Mouse (Mus musculus) gastrocnemius, postnatal 4 days (tissue): ENCODE measurements around the gene Cbx5. TPM values are rescaled to one million over a fixed set of nuclear protein-coding genes. Genes with fewer than 3 reads are reported as not detected.

Experiments used
- DNase-seq, 2 experiments: peaks; one replicate each; pipeline ENCODE4 v3.0.0; 2021 to 2022; ENCODE audit warnings: low spot score in 2 of 2, mixed read lengths in 2 of 2
- total RNA-seq, 2 experiments: library from RNA; stranded (reverse); gene quantifications; 2 replicates each; pipeline ENCODE4 v1.2.3; 2021

The Cbx5 gene
- total RNA-seq, 2 experiments from 2014 or later: 97.9 to 100 TPM

DNA sequence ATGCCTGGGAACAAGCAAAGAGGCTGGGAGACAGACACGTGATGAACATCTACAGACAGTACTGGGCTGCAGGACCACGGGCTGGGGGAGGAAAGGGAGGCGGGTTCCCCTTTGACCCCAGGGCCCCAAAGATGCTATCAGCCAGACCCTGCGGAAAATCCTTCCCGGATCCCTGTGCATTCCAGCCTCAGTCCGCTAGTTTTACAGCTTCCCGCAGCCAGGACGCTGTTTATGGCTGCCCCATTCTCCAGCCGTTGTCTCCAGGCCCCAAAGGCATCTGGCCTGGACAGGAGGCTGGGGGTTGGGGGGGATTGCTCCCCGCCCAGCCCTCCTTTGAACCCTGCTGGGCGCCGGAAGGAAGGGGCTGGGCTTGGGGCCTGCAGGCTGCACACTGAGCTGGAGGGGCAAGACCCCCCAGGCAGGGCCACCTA lies 62.0 kb downstream of the Cbx5 start:
- DNase-seq: no peak

DNA sequence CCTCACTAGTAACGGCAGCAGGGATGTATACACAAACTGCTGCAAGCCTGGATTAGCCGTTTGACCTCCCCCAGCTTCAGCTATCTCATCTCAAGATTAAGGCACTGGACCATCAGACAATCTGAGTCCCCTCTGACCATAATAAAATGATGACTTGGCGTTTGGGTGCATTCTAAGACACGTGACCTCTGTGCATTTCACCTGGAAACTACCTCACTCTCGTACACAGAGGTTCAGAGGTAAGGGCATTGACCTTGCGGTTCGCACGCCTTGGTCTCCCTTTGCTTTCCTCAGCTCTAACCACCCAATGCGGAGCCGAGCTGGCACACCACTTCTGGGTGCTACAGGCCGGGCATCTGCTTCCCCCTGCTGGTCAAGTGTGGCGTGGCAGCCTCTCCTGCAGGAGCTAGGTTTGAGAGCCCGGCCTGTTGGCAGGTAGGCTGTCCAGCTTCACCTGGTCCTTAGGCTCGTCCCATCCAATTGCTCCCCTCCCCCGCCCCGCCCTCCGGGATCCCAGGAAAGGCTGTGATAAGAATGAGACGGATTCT lies 62.7 kb downstream of the Cbx5 start:
- DNase-seq: peak; percentile 84 to 93

DNA sequence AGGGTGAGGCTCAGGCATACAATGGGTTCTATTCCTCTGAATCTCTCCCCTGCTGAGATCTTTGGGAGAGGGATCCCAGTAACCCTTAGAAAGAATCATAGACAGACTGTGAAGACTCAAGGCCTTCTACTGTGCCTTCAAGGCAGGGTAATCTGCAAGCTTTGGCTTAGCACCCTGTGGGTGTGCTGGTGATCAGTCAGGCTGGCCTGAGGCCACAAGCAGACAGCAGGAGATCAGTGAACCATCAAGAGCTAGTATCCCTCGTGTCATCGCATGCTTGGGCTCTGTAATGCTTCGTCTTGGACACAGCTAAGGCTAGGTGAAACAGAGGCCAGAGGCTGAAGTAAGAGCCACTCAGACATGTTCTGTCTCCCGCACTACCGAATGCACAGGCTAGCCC lies 66.4 kb downstream of the Cbx5 start:
- no peak for DNase-seq

DNA sequence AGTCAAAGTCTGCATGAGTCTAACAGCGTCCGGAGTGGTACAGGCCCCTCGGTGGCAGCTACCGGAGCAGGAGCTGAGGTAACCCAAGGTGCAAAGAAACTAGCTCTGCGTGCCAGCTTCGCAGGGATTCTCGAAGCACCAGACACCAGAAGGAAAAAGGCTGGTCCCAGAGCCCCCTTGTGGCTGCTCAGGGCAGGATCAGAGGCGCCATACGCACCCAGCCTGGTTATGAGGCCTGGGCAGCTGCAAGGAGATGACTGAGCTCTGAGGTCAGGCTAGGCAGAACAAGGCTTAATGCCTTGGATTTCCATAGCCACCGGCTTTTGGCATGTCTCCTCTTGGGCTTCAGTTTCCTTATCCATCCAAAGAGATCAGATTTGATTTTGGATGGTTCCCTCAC lies 67.1 kb downstream of the Cbx5 start:
- DNase-seq: peak; percentile 60 to 76

DNA sequence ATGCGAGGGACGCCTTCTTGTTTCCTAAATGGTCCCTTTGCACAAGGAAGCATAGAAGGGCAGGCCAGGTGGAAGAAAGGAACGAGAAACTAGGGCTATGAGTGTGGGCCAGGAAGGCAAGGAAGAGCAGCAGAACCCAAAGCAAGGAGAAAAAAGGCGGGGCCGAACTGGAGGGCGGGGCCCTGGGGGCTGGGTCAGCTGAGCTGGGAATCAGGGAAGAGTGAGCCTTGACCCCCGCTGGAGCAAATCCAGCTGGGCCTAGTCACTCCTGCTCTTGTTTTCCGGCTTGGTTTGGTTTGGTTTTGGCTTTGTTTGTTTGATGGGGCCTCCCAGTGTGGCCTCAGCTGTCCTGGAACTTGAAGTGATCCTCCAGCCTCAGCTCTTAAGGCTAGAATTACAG lies 68.3 kb downstream of the Cbx5 start:
- peak in 1 of 2 experiments; percentile 50 for DNase-seq

DNA sequence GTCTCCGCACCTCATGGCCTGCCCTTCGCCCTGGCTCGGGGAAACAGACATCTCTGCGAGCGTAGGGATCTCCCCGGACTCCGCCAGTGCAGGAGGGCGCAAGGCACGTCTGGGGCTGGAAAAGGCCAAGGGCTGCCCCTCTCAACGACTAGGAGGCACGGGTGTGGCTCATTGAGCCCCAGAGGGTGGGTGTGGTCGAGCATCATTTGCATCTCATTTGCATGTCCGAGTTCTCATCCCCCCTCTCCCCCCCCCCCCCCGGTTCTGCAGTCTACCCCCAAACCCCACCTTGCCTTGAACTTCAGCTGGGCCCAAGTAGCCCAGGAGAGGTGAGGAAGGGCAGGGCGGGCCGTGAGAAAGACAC lies 69.3 kb downstream of the Cbx5 start:
- DNase-seq: peak in 1 of 2 experiments; percentile 41

DNA sequence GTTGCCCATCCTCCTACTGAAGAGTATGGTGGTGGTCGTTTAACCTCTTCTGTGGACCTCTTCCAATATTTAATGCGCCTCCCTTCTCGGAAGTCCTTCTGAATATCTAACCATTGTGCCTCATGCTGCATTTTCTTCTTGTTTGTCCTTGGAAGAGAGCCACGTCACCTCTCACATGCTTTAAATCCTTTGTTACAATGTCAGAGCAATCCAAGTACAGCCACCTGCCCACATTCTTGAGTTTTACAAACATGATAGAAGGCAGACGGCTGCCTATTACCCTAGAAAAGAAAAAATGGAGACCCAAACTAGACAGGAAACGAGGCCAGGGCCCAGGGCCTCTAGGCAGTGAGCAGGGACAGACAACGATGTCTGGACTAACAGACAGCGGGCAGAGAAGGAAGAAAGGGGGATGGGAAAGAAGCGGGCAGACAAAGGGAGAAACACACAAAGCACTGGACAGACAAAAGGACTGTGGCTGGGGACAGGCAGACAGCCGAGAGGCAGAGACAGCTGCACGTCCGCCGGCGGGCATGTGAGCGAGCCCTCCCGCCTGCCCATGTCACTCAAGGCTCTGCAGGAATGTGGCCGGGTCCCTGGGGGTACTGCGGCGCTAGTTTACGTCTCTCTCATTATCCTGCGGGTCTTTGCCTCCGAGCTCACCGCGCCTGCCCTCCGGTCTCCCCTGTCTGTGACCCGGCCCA lies 69.9 kb downstream of the Cbx5 start:
- peak in 1 of 2 experiments; percentile 69 for DNase-seq

DNA sequence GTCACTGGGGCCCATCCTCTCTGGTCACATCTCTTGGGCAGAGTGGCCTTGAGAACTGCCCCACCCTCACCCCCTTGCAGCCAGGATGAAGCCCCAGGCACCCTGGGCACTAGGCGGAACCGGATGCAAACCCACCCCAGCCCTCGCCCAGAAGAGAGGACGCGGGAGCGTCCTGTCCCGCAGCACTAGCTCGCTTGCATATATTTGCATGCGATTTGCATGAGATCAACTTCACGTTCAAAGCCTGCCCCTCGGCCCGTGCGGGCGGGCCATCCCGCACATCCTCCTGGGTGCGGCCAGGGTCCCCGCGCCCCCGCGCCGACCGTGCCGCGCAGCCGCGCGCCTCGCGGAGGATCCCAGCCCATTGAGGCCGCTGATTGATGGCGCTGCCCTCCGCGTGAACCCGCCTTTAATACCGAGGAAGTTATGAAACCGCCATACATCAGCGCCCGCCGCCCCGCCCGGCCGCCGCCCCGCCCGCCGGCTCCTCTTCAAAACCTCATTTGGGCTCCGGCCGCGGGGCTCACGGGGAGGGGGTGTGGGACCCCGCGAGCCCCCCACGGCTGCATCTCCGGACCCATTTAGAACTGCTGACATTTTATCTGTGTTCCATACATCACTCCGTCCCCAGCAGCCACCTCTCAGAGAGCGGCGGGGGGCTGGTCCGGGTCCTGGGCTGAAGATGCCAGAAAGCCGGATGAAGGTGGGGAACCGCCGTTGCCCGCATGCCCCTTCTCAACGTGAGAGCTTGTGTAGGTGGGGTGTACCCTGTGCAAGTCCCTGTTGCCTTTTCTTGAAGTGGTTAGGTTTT lies 70.6 kb downstream of the Cbx5 start:
- DNase-seq: peak in 1 of 2 experiments; percentile 64

DNA sequence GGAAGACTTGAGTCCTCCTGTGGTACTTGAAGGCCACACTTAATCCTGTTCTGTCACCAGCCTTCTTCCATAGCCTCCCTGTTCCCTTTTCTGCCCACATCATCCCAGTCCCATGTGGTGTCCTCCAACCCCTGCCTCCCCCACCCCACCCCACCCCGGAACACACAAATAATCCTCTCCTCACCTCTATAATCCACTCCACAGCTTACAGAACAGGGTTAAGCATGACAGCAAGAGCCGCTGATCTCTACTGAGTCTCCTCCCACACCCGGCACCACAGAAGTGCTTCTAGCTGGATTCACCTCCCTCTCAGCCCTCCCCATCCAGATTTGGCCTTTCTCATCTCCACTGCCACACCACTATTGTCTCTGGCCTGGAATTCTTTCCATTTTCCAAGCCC lies 71.8 kb downstream of the Cbx5 start:
- no peak for DNase-seq

DNA sequence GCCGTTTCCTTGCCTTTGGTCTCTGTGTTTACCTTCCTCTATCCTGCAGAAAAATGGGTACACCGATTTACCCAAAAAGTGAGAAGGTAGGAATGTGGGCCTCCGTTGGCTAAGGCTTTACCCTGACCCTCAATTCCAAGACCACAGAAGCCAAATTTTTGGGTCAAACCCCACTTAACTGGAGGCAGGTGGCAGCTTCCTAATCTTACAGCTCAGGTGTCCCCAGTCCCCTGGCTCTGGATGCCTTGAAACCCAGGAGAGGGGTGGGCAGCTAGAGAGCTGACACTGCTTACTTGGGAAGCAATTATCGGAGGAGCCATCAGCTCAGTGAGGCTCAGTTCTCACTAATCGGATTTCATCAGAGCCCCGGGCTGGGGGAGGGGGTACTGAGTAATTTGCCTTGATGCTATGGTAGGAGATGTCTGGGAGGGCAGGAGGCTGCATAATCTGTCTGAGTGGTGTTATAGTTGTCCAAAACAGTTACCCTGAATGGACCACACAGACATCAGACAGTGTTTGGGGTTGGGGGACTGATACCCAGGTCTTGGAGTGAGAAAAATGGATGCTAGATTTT lies 72.5 kb downstream of the Cbx5 start, which contains the start of gene Smug1:
TSS of gene Smug1 (minus strand) at position 51 of the 574 bp plus-strand sequence.
- DNase-seq: no peak

DNA sequence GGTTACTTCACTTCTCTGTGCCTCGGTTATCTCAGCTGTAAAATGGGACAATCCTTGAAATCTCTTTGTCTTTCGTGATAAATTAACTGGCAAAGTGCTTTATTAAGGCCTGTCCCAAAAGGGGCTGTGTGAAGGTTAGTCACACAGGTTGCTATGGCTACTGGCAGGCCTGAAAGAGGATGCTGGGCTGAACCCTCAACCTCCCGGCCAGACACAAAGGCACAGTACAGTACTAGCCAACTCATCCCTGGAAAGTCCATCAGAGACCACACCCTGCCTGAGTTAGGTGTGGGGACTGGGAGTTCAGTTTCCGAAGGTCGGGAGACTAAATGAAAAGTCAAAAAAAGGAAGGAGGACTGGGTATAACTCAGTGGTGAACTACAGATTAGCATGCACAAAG lies 73.7 kb downstream of the Cbx5 start:
- no peak for DNase-seq

DNA sequence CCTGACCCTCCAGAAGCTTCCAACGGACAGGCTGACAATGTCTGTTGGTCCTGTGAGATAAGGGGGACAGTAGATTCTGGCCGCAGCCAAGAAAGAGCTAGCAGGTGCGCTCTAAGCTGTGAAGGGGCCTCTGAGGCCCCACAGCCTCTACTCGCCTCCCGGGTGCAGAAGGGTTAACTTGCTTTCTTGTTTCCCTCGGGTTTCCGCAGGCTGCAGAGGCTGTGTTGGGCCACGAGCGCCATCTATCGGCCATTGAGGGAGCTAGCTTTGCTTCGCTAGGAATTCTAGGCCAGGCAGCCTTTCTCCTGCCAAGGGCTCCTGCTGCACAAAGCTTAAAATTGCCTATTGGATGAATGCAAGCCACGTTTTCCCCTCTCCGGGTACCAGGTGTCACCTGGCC lies 74.2 kb downstream of the Cbx5 start:
- peak; percentile 84 to 92 for DNase-seq

DNA sequence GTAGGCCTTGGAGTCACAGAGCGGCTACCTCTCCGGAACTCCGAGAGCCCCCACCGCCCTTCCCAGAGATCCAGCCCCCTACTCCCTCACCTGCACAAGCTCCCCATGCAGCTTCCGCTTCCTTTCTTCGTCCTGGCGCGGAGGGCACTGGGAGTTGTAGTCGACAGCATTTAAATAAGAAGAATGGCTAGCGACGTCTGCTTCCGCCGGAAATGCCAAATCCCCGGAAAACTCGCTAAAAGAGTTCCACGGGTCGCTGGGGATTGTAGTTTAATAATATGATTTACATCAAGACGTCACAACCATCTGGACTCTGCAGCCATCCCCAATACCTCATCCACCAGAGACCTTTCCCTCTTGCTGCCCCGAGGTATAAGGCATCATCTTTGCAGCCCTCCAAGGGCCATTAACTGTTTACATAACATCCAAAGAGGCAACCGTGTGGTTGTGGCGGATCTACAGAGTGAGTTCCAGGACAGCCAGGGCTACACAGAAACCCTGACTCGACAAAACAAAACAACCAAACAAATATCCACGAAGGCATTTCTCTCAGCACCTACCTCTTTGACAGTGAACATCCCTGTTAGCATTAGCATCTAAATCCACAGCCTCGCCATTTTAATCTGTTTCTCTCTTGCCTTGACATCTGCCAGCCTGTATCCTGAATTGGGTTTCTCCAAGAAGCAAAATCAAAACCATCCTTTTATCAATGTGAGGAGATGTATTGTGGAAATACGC lies 76.3 kb downstream of the Cbx5 start:
- DNase-seq: peak; percentile 61 to 87

DNA sequence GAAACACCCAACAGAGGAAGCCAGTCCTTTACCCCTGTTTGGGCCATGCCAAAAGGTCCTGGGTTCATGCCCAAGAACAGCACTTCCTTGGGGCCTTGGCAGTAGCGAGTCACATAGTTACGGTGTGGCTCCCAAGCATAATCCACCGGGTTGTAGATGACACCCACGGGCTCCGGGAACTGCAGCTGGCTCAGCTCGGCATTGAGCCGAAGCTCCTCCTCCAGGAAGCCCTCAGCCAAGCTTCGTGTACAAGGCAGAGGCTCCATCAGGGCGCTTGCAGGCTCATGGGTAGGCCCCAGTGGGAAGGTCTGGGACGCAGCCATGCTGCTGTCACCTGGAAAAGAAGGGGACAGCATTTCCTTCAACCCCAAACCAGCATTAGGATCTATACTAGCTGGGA lies 82.0 kb downstream of the Cbx5 start:
- no peak for DNase-seq

DNA sequence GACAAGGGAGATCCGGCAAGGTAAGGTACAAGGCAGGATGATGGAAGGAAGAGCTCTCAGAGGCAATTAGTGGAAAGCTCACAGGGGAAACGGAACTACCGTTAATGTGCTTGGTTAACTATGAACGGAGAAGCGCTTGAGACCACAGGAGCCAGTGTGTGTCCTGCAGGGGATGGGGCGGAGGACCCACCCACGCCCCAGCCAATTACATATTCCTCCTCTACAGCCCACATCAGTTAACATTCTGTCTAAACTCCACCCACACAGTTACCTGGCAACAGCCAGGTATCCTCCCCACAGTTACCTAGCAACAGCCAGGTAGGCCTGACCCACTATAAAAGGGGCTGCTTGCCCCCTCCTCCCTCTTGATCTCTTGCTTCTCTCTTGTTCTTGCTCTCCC lies 82.7 kb downstream of the Cbx5 start:
- no peak for DNase-seq

DNA sequence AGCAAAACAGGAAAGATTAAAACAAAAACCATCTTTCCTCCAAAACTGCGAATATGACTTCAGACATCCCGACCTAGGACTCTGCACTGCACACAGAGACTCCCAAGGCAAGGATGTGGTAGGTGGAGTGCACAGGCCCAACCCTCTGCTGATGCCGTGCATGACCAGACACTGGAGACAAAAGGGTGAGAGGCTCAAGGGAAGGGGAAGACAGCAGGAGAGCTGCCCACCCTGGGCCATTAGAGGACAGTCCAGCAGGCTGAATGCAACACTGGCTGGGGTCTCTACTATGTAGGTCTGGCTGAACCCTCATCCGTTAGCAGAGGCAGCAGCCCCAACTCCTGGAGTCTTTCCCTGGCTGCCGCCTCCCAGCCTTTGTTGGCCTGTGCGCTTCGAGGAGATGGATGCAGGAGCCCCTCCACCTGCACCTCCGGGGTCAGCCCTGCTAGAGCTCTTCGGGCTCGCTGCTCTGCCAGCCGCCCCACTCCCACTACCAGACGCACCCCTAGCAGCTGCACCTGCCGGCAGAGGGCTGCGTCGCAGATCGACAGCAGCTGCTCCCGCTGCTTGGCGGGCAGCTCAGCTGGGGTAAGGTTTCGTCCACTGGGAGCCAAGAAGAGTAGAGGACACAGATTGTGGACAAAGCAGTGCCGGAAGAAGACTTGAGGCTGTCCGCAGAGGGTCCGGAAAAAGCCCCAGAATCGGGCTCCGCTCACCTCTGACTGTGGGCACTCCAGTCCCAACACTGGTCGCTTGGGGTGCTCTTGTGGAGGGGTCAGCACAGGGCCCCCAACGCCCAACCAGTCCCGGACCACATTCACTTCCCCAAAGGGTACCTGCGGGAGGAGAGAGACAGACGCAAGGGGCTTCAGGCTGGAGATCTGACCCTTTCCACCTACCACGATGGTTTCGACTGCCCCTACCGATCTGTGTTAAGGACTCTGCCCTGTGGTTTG lies 84.0 kb downstream of the Cbx5 start:
- peak in 1 of 2 experiments; percentile 64 for DNase-seq

DNA sequence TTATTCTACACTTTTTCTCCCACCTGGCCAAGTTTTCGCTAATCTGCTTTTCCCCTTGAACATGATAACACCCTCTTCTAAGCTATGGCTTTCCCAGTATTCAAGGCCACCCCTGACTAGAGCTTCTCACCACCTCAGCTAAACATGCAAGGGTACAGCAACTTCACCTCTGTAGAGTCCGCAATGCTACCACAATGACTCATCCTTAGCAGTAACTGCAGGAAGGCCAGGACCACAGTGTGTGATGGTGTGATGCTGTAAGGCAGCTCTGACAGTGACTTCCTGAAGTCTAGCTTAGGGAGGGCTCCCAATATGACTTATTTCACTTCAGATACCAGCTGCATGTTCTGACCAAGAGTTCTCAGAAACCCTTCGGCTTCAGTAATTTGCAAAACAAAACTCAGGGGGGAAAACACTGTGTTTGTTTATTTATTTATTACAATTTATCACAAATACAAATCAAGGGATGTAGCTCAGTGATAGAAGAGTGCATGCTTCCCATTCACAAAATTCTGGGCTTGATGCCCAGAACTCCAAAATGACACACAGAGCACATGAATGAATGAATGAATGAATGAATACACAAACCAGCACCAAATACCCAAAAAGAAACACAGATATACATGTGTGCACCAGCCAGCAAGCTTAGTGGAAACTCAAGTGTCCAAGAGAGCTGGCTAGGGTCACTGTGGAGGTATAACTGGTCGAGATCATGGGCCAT lies 86.6 kb downstream of the Cbx5 start:
- DNase-seq: no peak

DNA sequence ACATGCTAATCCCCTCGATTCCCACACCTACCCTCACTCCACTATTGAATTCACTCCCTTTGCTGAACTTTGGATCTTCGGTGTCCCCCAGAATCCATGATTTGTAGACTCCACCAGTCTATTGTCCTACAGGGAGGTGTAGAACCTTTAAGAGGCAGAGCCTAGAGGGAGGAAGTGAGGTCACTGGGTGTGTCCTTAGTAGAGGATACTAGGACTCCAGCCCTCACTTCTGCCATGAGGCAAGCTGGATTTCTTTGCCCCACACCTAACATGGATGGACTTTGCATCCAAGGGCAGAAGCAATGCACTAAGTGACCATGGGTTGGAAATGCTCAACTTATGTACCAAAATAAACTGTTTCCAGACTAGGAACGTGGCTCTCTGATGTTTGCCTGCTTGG lies 87.2 kb downstream of the Cbx5 start:
- DNase-seq: no peak

DNA sequence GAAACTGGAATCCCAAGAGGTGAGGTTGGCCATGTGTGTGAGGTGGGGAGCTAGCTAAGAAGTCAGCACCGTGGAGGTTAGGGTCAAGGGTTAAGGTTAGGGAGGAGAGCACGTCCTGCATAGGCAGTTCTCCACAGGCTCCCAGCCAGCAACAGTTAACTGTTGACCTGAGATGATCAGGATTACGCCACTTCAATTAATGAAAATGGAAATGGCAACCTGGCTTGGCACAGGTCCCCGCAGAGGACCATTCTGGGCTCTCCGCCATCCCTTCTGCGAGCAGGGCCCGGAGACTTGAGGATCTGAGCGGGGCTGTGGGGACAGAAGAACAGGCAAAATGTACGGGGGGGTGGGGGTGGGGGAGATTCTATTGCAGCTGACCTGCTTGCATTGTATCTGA lies 91.8 kb downstream of the Cbx5 start:
- DNase-seq: no peak

DNA sequence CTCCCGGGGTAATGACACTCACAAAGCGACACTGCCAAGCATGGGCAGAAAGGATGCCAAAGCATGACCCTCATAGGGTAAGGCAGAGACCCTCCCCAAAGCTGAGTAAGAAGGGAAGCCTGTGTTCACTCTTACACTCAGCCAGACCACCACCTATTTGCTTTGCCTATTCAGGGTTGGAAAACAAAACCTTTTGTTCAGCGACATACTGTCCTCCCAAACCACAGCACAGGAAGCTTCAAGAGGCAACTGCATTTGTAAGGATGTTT lies 92.3 kb downstream of the Cbx5 start:
- DNase-seq: no peak
